Mouse (Mus musculus) liver, embryonic 15.5 days (tissue): Measurements from ENCODE around the gene Mospd3. TPM values are rescaled to one million over a fixed set of nuclear protein-coding genes. Genes with fewer than 3 reads are reported as not detected.

ENCODE experiments used
- ATAC-seq: fragments of 200-750 bp; cut with Nextera tagmentation; 2 replicates; pipeline ENCODE4 v1.8.0; 2017; ENCODE audit warnings: moderate number of reproducible peaks, mild to moderate bottlenecking, moderate library complexity; ENCODE audit not compliant: insufficient read depth
- H3K27ac ChIP-seq: fragments of 300-500 bp; sonication (generic); replicated peaks from 2 replicates; pipeline ENCODE4 v1.5.1; 2015; ENCODE audit warnings: mild to moderate bottlenecking, inconsistent platforms
- H3K27me3 ChIP-seq: fragments of 300-500 bp; sonication (generic); 2 replicates; pipeline ENCODE4 v1.6.1; 2015; ENCODE audit warnings: mild to moderate bottlenecking, inconsistent platforms
- H3K36me3 ChIP-seq: fragments of 300-500 bp; sonication (generic); replicated peaks from 2 replicates; pipeline ENCODE4 v1.6.1; 2015; ENCODE audit warnings: moderate library complexity, mild to moderate bottlenecking, inconsistent platforms
- H3K4me1 ChIP-seq: fragments of 300-500 bp; sonication (generic); replicated peaks from 2 replicates; pipeline ENCODE4 v1.6.1; 2015; ENCODE audit warnings: inconsistent platforms
- H3K4me2 ChIP-seq: fragments of 300-500 bp; sonication (generic); 2 replicates; pipeline ENCODE4 v1.6.1; 2015; ENCODE audit warnings: moderate library complexity, mild to moderate bottlenecking, inconsistent platforms
- H3K4me3 ChIP-seq: fragments of 300-500 bp; sonication (generic); replicated peaks from 2 replicates; pipeline ENCODE4 v1.5.1; 2015; ENCODE audit warnings: mild to moderate bottlenecking, inconsistent platforms
- H3K9ac ChIP-seq: fragments of 300-500 bp; sonication (generic); 2 replicates; pipeline ENCODE4 v1.6.1; 2015; ENCODE audit warnings: moderate library complexity, mild to moderate bottlenecking, inconsistent platforms
- H3K9me3 ChIP-seq: fragments of 300-500 bp; sonication (generic); replicated peaks from 2 replicates; pipeline ENCODE4 v1.6.1; 2016; ENCODE audit warnings: inconsistent platforms
- WGBS: fragments of 180-500 bp; shearing (Covaris S2); methylation state at CpG from one replicate; pipeline ENCODE4 v1.1.7; 2015; ENCODE audit warnings: mixed read lengths; ENCODE audit not compliant: insufficient replicate concordance; 5-methylcytosine and 5-hydroxymethylcytosine counted together
- polyA plus RNA-seq: library from polyadenylated mRNA; unstranded; fragments of >200 nt; fragmentation: Nextera tagmentation; extraction: Ambion mirVana; gene quantifications from 2 replicates; pipeline ENCODE4 v1.2.1, GENCODE M21; 2015

Mospd3 gene
- polyA plus RNA-seq, 1 experiment from 2014 or later, result 29.7 TPM

- Histone ChIP-seq H3K9ac (no peak overlapping the region), H3K9me3 (no peaks in the 10 kb centered on the region), H3K27me3 (no peaks in the 10 kb centered on the region), H3K4me1 (peaks cover 54% of the 10 kb centered on the region), H3K27ac (no peak overlapping the region), H3K4me2 (no peak overlapping the region), H3K4me3 (no peak overlapping the region), H3K36me3 (peaks cover 57% of the 10 kb centered on the region)
- ATAC-seq, result no peak
- 72% methylated on average over 12 of the region's 12 CpGs for WGBS
Measured at GRCm38 (mm10) chr5:137633397-137634084, 32.7 kb upstream of the Mospd3 start.

DNA sequence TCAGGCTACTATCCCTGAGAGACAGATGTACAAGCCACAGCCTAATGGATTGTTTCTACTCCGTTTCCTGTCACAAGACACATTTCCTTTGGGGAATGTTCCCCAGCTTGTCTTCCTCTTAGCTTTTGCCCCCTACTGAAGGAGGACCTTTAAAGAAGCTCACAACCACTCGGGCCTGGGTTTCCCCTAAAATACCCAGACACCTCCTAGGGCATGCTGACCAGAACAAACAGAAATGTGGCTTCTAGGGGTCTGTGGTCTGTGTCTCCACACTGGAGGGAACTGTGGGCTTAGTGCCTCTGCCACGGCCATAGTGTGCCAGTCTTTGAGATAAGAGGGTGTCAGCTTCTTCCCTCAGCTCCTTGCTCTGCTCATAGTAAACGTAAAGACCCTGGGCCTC, 30.7 kb upstream of the Mospd3 start:
- H3K4me2 ChIP-seq, result peak overlapping the region; percentile 93
- no peaks in the 10 kb centered on the region for H3K27me3 ChIP-seq
- peaks cover 58% of the 10 kb centered on the region for H3K4me1 ChIP-seq
- peak overlapping the region; percentile 97 for H3K27ac ChIP-seq
- peak overlapping the region; percentile 87; the same call in 1 of the 2 replicates for H3K9ac ChIP-seq
- H3K36me3 ChIP-seq, result peaks cover 38% of the 10 kb centered on the region
- H3K9me3 ChIP-seq, result no peaks in the 10 kb centered on the region
- H3K4me3 ChIP-seq, result peak overlapping the region; percentile 29
- 14% methylated on average over 4 of the region's 4 CpGs for WGBS
- no peak for ATAC-seq

GRCm38 (mm10) chr5:137631171-137631570, 30.3 kb upstream of the Mospd3 start:
- Histone ChIP-seq H3K27me3 (no peaks in the 10 kb centered on the region), H3K4me2 (peak overlapping the region; percentile 93), H3K4me3 (peak overlapping the region; percentile 96), H3K9me3 (no peaks in the 10 kb centered on the region), H3K9ac (peak overlapping the region; percentile 87; the same call in 1 of the 2 replicates), H3K4me1 (peaks cover 58% of the 10 kb centered on the region), H3K27ac (peak overlapping the region; percentile 97), H3K36me3 (peaks cover 34% of the 10 kb centered on the region)
- ATAC-seq, result no peak
- 19% methylated on average over 9 of the region's 9 CpGs for WGBS

GRCm38 (mm10) chr5:137630602-137631001, 29.7 kb upstream of the Mospd3 start:
- 20% methylated on average over 3 of the region's 3 CpGs for WGBS
- Histone ChIP-seq H3K36me3 (peaks cover 28% of the 10 kb centered on the region), H3K27ac (peak overlapping the region; percentile 97), H3K9ac (peak overlapping the region; percentile 87), H3K27me3 (no peaks in the 10 kb centered on the region), H3K4me1 (peaks cover 58% of the 10 kb centered on the region), H3K4me2 (peak overlapping the region; percentile 93), H3K9me3 (no peaks in the 10 kb centered on the region), H3K4me3 (peak overlapping the region; percentile 96)
- ATAC-seq, result no peak

DNA sequence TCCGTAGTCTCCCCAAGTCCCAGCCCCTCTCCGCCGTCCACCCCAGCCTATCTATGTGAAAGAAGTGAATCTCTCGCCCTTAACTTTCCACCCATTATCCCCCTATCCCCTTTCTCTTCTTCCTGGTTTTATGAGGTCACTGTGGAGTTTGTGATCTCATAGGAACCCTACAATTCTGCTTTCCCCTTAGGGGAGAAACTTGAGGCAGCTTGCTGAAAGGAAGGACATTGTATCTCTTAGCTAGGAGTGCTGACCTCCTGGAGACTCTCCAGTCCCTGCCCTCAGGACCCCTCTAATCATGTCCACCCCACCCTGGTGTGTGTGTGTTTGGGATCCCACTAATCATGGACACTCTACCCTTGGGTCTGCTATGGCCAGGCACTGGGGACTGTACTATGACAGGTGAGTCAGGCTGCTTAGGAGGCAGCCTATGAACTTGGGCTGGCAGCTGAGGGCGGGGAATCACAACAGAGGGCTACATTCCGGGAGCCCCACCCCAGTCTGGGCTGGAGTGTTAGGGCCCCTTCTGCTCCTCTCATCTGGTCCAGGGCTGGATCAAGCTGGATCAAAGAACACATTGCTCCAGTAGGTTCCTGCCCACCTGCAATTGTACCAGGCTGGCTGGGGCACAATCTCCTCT, 29.2 kb upstream of the Mospd3 start:
- Histone ChIP-seq H3K27me3 (no peaks in the 10 kb centered on the region), H3K27ac (peak overlapping the region; percentile 97), H3K4me3 (peak overlapping the region; percentile 96), H3K4me2 (peak overlapping the region; percentile 93), H3K4me1 (peaks cover 58% of the 10 kb centered on the region), H3K36me3 (peaks cover 22% of the 10 kb centered on the region), H3K9me3 (no peaks in the 10 kb centered on the region), H3K9ac (peak overlapping the region; percentile 87)
- no peak for ATAC-seq
- WGBS, result 2% methylated on average over 6 of the region's 6 CpGs

GRCm38 (mm10) chr5:137629306-137629721, 28.5 kb upstream of the Mospd3 start:
- Histone ChIP-seq H3K9me3 (no peaks in the 10 kb centered on the region), H3K36me3 (peaks cover 16% of the 10 kb centered on the region), H3K4me2 (peak overlapping the region; percentile 93), H3K4me1 (peaks cover 58% of the 10 kb centered on the region), H3K27ac (peak overlapping the region; percentile 97), H3K4me3 (peak overlapping the region; percentile 96), H3K9ac (peak overlapping the region; percentile 87), H3K27me3 (no peaks in the 10 kb centered on the region)
- ATAC-seq, result peak; percentile 30
- WGBS, result under 1% methylated on average over 23 of the region's 23 CpGs

- Histone ChIP-seq H3K36me3 (peaks cover 10% of the 10 kb centered on the region), H3K27me3 (no peaks in the 10 kb centered on the region), H3K9me3 (no peaks in the 10 kb centered on the region), H3K27ac (peak within 1 kb of the TSS; percentile 97), H3K4me1 (peaks cover 53% of the 10 kb centered on the region), H3K4me3 (peak within 1 kb of the TSS; percentile 96), H3K9ac (peak within 1 kb of the TSS; percentile 87), H3K4me2 (peak within 1 kb of the TSS; percentile 93)
- under 1% methylated on average over 46 of the region's 46 CpGs for WGBS
- ATAC-seq, result peak; percentile 92
Measured at GRCm38 (mm10) chr5:137628498-137629305, 27.8 kb upstream of the Mospd3 start, which contains the start of the genes Fbxo24, Lrch4 and Gm20605. Gene Fbxo24 (minus strand): TSS chr5:137629002. Gene Lrch4 (plus strand): TSS chr5:137629121. Gene Gm20605 (plus strand): TSS chr5:137629175.

DNA sequence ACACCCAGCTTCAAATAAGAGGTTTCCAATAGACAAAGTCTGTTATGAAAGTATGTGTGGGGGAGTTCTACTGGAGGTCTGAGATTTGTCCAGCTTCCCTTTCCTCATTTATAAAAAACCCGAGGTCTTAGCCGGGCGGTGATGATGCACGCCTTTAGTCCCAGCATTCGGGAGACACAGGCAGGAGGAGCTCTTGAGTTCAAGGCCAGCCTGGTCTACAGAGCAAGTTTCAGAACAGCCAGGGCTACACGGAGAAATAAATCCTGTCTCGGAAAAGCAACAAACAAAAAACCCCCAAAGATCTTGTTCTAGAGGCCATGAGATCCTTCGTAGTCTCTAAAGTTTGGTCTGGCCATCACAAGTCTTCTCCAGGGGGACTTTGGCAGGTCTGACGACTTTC, 27.1 kb upstream of the Mospd3 start:
- H3K9ac ChIP-seq, result peak overlapping the region; percentile 73
- no peak for ATAC-seq
- peak overlapping the region; percentile 96 for H3K4me3 ChIP-seq
- peak overlapping the region; percentile 93 for H3K4me2 ChIP-seq
- H3K27me3 ChIP-seq, result peaks cover 1% of the 10 kb centered on the region; the same call in 1 of the 2 replicates
- H3K27ac ChIP-seq, result peak overlapping the region; percentile 86
- H3K4me1 ChIP-seq, result peaks cover 50% of the 10 kb centered on the region
- peaks cover 3% of the 10 kb centered on the region; the same call in 1 of the 2 replicates for H3K36me3 ChIP-seq
- no peaks in the 10 kb centered on the region for H3K9me3 ChIP-seq
- 2% methylated on average over 9 of the region's 9 CpGs for WGBS

DNA sequence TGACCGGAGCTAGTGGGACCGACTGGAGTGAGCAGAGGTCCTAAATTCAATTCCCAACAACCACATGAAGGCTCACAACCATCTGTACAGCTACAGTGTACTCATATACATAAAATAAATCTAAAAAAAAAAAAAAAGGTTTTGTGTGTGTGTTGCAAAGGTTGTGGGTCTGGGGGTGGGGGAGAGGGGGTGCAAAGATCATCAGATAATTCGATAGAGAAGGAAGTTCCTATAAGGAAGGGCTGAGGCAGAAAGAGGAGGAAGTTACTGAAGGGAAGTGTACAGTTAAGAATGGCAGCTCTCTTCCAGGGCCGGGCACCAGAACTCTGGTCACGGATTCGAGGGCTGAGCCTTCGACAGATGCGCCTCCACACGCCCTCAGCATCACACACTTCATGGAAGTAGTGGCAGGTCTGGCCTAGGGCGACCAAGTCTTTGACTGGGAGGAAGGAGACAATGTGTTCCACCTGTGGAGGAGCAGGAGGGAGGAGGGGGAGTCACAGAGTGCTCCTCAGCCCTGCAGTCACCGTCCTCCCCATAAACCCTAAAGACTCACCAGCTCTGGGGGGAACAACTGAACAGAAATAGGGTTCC, 23.2 kb upstream of the Mospd3 start:
- 30% methylated on average over 11 of the region's 11 CpGs for WGBS
- no peak overlapping the region for H3K9ac ChIP-seq
- no peaks in the 10 kb centered on the region for H3K9me3 ChIP-seq
- no peaks in the 10 kb centered on the region for H3K36me3 ChIP-seq
- no peak overlapping the region for H3K4me3 ChIP-seq
- no peak overlapping the region for H3K27ac ChIP-seq
- peaks cover 12% of the 10 kb centered on the region for H3K4me1 ChIP-seq
- no peak overlapping the region for H3K4me2 ChIP-seq
- peaks cover 4% of the 10 kb centered on the region; the same call in 1 of the 2 replicates for H3K27me3 ChIP-seq
- no peak for ATAC-seq

DNA sequence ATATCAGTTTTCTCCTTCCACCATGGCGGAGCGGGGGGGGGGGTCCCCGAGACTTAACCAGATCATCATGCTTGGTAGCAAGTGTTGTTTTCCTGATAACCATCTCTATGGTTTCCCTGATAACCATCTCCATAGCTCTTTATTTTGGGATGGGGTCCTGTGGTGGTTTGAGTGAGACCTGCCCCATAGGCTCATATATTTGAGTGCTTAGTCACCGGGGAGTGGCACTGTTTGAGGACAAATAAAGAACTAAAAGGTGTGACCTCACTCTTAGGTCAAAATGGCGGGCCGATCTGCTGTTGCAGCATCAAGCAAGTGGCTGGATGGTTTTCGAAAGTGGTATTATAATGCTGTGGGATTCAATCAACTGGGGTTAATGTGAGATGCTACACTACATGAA, 14.5 kb upstream of the Mospd3 start:
- H3K9me3 ChIP-seq, result no peaks in the 10 kb centered on the region

More for the DNA sequence above, 14.5 kb upstream of the Mospd3 start:
- WGBS, result 64% methylated on average over 7 of the region's 7 CpGs
- H3K27ac ChIP-seq, result no peak overlapping the region
- no peaks in the 10 kb centered on the region for H3K36me3 ChIP-seq
- peaks cover 16% of the 10 kb centered on the region for H3K4me1 ChIP-seq
- peaks cover 16% of the 10 kb centered on the region for H3K27me3 ChIP-seq
- no peak overlapping the region for H3K4me3 ChIP-seq
- no peak for ATAC-seq
- no peak overlapping the region for H3K9ac ChIP-seq
- no peak overlapping the region for H3K4me2 ChIP-seq
